Mouse (Mus musculus) B cell, adult 2 months (primary cell): Measurements from ENCODE around the gene Pnmal1.

ENCODE experiments used
- DNase-seq, 2 experiments: peaks; one replicate each; pipeline ENCODE4 v3.0.0; 2022

Pnmal1 gene

GRCm38 (mm10) chr7:17002375-17003195 lies 43.1 kb downstream of the Pnmal1 start:
- DNase-seq = peak; percentile 87 to 88

DNA sequence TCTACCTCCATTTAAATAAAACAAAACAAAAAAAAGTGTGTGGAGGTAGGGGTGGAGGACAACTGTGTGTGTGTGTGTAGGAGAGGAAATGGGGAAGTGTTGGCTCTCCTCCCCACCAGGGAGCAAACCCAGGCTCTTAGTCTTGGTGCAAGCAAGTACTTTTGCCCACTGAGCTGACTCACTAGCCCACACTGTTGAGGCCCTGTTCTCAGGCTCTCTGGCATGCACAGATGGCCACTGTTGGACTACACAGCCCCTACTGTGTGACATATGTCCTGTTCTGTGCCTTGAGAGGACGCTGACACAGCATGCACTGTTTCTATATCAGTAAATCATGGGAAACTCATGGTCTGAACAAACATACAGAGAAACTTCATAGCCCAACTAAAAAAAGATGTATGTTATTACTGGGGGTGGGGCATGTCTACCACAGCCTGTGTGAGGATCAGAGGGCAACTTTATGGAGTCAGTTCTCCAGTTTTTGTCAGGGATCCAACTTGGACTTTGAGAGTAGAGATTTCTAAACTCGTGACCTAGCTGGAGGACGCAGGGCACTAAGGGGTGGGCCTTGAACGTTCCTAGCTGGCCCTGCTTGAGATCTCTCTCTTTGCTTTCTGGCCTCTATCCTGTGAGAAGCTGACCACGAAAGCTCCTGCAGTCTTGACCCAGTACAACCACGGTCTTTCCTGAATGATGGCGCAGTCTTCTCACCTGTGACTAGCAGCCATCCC lies 43.9 kb downstream of the Pnmal1 start:
- DNase-seq = no peak

- DNase-seq = no peak
Measured at GRCm38 (mm10) chr7:17004716-17005115, 45.2 kb downstream of the Pnmal1 start.

DNA sequence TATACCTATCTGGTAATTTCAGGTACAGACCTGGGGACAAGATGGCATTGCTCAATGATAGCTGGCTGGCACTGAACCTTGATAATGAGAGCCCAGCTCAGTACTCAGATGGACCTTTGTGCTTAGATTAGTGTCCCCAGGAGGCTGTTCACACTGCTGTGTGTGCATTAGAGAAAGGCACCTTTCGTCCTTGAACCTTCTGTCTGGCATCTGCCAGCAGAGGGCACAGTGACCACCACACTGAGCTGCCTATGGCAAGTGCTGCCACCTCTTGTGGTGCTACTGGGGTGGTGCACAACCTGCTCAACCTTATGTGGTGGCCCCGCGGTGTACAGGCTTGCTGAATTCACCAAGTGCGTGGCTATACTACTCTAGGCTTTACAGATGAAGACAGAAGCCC lies 47.8 kb downstream of the Pnmal1 start:
- peak; percentile 38 to 43 for DNase-seq

- DNase-seq = no peak
Measured at GRCm38 (mm10) chr7:17009326-17010009, 50.0 kb downstream of the Pnmal1 start.

DNA sequence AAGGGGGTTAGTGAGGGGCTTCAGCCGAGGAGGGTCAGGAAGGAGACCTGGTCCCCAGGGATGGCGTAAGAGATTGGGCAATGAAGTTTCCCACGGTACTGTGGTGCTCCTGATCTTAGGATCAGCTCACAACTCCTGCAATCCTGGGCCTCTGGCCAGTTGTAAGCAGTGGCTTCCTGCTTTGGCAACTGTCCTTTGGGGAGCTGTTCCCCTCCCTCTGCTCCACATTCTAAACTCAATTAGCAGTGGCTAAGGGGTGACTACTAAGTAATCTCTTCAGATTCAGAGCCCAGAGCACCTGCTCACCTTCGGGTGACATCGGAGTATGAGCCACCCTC lies 50.5 kb downstream of the Pnmal1 start:
- DNase-seq = no peak

- DNase-seq = no peak
Measured at GRCm38 (mm10) chr7:17011909-17012590, 52.6 kb downstream of the Pnmal1 start.
